14 mouse cellular contexts compared by ENCODE assay signal in genomic region chr2:50677456-50677855, GRCm38 (mm10).
"Had no signal": no experiment of that assay in that cellular context is flagged by ENCODE, and none has a peak within 500 bp of the region (broad histone marks: within the 10 kb centered on the region; RNA-seq: fewer than 3 reads in every experiment).

No protein-coding gene starts in this region.

- H3K4me2 ChIP-seq: intestine, embryonic 15.5 days; limb, embryonic 13.5 days; liver, embryonic 12.5 days; lung, embryonic 15.5 days; midbrain, embryonic 12.5 days; neural tube, embryonic 13.5 days; stomach, embryonic 15.5 days had no signal

- H3K27ac ChIP-seq: intestine, embryonic 15.5 days; limb, embryonic 13.5 days; liver, embryonic 12.5 days; lung, embryonic 15.5 days; macrophage; midbrain, embryonic 12.5 days; neural tube, embryonic 13.5 days; stomach, embryonic 15.5 days had no signal

- H3K9me3 ChIP-seq: intestine, embryonic 15.5 days; lung, embryonic 15.5 days; midbrain, embryonic 12.5 days; neural tube, embryonic 13.5 days; stomach, embryonic 15.5 days had no signal

- H3K27me3 ChIP-seq: intestine, embryonic 15.5 days; limb, embryonic 13.5 days; liver, embryonic 12.5 days; lung, embryonic 15.5 days; midbrain, embryonic 12.5 days; neural tube, embryonic 13.5 days; stomach, embryonic 15.5 days had no signal

- H3K9ac ChIP-seq: intestine, embryonic 15.5 days; limb, embryonic 13.5 days; liver, embryonic 12.5 days; lung, embryonic 15.5 days; midbrain, embryonic 12.5 days; neural tube, embryonic 13.5 days; stomach, embryonic 15.5 days had no signal

- DNase-seq: kidney, adult 18-20 months; layer of hippocampus, adult 9-11 months; left cerebral cortex, postnatal 4 days; lung, postnatal 14 days; retina, postnatal 1 day had no signal

- ATAC-seq: intestine, embryonic 15.5 days; liver, embryonic 12.5 days; midbrain, embryonic 16.5 days had no signal

- H3K4me3 ChIP-seq: intestine, embryonic 15.5 days; limb, embryonic 13.5 days; liver, embryonic 12.5 days; lung, embryonic 15.5 days; midbrain, embryonic 12.5 days; neural tube, embryonic 13.5 days; stomach, embryonic 15.5 days had no signal

- H3K4me1 ChIP-seq: intestine, embryonic 15.5 days; limb, embryonic 13.5 days; liver, embryonic 12.5 days; lung, embryonic 15.5 days; midbrain, embryonic 12.5 days; neural tube, embryonic 13.5 days; stomach, embryonic 15.5 days had no signal

- H3K36me3 ChIP-seq: intestine, embryonic 15.5 days; limb, embryonic 13.5 days; liver, embryonic 12.5 days; lung, embryonic 15.5 days; midbrain, embryonic 12.5 days; neural tube, embryonic 13.5 days; stomach, embryonic 15.5 days had no signal
